Mouse (Mus musculus) heart, adult 2 months (tissue): ENCODE measurements at regions not wholly inside any gene's neighbourhood (a gene's known extent, or its start where the extent isn't known, plus 50 kb on each side); places are given as distances from the start of the nearest gene placed in this dataset.

Experiments
- CTCF ChIP-seq: fragments of 200-600 bp; IDR thresholded peaks from 2 replicates; pipeline ENCODE4 v1.8.1; 2022; ENCODE audit warnings: antibody characterized with exemption, mild to moderate bottlenecking, moderate library complexity
- POLR2A ChIP-seq: fragments of 200-500 bp; IDR thresholded peaks from 2 replicates; pipeline ENCODE4 v1.6.1; 2011; ENCODE audit warnings: mild to moderate bottlenecking, low read depth, low read length, control low read depth; ENCODE audit not compliant: insufficient read depth

DNA sequence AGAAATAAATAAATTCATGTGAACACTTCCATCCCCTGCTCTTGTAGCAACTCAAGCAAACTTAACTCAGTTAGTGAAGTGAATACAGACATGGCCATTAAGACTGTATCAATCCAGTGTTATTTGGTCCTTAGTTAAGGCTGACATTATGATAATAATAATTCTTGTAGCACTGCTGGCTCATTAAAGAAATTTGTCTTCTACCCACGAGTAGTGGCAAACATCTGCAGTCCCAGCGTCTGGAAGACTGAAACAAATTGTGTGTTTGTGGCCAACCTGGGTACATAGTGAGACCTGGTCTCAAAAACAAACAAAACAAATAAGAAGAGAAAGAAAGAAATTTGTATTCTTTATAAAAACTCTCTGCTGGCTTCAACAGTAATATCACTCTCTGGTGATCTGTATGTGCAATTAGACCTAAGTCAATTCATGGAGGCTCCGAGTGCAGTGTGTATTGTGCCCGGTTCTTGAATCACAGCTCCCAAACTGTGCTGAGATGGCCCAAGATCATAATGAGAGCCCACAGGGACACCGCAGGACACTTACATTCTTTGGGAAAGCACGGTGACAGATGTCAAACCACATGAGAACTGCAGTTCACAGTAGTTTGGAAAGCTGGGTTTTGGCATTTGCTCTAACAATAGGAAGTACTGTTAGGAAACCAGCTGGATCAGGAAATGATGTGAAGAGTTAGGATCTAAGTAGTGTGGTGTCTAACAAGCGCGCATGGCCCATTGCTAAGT lies 376.9 kb upstream of the Kif2a start:
- no peak for TF ChIP-seq CTCF
- TF ChIP-seq POLR2A, result no peak
